Mouse (Mus musculus) layer of hippocampus, adult 9-10 months (tissue): ENCODE results near the gene Larp6.

Experiments
- DNase-seq: peaks from one replicate; pipeline ENCODE4 v3.0.0; 2022; ENCODE audit warnings: low spot score

Larp6 gene

GRCm38 (mm10) chr9:60765181-60765580 is 52.4 kb downstream of the Larp6 start:
- no peak for DNase-seq

DNA sequence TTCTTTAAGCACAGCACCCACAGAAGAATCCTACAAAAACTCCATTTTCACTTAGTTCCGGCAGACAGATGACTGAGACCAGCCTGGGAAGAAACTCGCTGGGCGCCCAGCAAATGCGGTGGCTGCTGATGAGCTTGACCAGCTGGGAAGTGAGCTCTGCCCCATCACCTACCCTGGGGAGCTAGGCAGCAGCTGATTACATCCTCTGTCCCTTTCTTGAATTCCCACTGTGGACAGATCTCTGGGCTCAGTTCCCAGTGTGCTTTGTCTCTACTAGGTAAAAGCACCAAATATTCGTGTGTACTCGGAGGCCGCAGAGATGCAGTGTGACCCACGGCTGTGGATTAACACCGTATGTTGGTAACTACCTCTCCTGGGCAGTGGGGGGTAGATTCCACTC is 55.6 kb downstream of the Larp6 start:
- no peak for DNase-seq

GRCm38 (mm10) chr9:60769711-60770111 is 56.9 kb downstream of the Larp6 start:
- DNase-seq: no peak

DNA sequence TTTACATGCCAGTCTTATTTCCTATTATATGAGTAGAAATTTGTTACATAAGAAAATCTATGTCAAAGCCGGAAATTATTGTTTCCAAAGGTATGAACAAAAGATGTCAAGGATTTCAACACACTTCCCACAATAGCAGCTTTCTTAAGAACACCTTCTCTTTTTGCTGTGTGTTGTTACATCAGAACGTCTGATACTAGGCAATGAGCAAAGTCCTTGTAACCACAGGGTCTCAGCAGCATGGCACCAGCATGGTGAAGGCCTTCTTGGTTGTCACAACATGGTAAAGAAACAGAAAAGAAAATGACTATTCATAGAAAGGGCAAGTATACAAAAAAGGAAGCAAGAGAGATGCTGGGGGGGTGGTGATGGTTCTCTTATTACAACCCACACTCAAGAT is 60.9 kb downstream of the Larp6 start:
- no peak for DNase-seq

GRCm38 (mm10) chr9:60776899-60777298 is 64.1 kb downstream of the Larp6 start:
- DNase-seq: no peak

GRCm38 (mm10) chr9:60782057-60782789 is 69.4 kb downstream of the Larp6 start:
- no peak for DNase-seq

DNA sequence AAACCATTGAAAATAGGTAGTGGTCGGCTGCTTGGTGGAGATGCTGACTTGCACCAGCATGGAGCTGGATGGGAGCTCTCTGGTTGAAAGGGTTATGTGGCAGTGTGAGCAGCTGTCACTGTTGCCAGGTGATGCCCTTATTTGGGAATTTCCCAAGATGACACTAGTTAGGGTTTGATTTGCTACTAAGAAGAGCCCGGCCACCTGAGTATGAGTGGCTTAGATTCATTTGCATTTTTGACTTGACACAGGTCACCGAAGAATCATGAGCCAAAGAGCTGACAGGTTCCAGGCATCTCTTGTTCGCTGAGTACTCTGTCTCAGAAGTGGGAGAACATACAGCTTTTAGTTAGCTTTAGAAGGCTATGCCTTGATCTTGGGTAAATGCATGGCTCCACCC is 72.3 kb downstream of the Larp6 start:
- no peak for DNase-seq

- DNase-seq: no peak
Observed at GRCm38 (mm10) chr9:60787517-60788110, 74.8 kb downstream of the Larp6 start.
